Mouse (Mus musculus): ENCODE measurements at regions not wholly inside any gene's neighbourhood (a gene's known extent, or its start where the extent isn't known, plus 50 kb on each side); places are given as distances from the start of the nearest gene placed in this dataset.
"Not testable (repeated sequence)": the region's sequence is repeated elsewhere in the genome, so short reads cannot be mapped to it uniquely, and the experiment has no call there.

DNA sequence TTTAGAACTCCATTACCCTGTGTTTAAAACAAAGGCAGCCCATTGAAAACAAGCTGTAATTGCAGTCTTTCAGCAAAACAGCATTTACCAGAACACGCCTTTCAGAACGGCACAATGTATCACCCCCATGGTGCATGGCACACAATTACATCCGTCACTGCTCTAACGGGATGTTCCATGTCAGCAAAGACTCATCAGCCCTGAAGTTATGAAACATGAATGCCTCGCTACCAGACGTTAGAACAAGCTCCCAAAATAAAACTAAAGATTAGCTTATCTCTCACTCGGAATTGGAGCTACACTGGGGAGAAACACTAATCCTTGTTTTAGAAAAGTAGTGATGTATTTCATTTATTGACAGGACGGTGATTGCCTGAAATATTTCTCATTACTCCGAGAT is 301.4 kb downstream of the Tox3 start:
- DNase-seq (ENCODE audit: low spot score) = no peak

DNA sequence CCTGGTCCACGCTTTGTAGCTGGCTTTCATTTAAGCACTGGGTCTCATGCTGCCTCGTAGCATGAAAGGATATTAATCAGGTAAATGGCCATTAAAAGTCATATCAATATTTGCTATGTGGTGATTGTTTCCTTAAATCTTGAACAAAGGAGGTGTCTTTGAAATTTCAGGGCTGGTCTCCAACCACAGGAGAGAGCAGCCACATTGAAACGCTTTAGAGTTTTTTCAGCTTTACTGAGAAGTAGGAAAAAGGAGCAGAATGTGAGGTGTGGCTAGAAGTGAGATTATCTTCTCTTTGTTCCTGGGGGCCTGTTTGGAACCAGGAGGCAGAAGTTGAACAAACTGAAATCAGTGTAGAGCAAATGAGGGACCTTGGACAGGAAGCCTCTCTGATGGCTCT is 311.7 kb downstream of the Tox3 start:
- no peak for DNase-seq (ENCODE audit: low spot score)

DNA sequence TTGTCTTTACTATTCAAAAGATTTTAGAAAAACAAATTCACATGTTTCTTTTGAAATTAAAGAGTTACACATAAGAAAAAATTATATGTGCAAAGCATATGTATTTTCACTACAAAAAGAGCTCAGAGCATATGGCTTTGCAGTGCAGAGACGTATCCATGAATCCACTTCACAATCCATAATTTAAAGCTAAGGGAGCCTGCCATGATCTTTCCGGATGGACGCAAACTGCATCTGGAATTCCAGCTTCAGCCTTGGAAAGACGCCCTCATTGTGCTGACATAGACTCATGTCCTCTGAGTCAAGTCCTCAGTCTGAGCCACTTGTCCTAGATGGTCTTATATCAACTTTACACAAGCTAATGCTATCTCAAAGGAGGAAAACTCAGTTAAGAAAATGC is 315.6 kb downstream of the Tox3 start:
- DNase-seq (ENCODE audit: low spot score) = no peak

DNA sequence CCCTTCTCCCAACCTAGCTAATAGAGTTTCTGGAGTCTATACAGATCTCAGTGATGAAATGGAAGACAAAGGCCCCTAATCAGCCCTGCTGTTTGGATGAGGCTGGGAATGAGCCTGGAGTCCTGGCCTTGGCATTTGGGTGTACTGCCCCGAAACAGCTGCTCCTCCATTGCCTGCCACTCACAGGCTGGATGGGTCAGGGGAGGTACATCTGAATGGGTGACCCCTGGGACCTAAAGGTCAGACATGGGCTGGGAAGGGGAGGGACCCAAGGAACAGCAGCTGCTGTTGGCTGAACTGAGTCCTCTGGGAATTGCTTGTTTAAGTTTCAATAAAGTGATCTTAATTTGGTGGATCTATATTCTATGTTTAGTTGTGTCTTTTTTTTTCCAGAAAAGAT is 316.9 kb downstream of the Tox3 start:
- DNase-seq (ENCODE audit: low spot score) = no peak

DNA sequence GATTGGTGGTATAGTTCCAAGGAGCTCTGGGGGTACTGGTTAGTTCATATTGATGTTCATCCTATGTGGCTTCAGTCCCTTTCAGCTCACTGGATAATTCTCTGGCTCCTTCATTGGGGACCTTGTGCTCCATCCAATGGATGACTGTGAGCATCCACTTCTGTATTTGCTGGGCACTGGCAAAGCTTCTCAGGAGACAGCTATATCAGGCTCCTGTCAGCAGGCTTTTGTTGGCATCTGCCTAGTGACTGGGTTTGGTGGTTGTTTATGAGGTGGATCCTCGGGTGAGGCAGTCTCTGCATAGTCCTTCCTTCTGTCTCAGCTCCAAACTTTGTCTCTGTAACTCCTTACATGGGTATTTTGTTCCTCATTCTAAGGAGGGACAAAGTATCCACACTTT is 330.2 kb downstream of the Tox3 start:
- not testable (repeated sequence) for DNase-seq (ENCODE audit: low spot score)

DNA sequence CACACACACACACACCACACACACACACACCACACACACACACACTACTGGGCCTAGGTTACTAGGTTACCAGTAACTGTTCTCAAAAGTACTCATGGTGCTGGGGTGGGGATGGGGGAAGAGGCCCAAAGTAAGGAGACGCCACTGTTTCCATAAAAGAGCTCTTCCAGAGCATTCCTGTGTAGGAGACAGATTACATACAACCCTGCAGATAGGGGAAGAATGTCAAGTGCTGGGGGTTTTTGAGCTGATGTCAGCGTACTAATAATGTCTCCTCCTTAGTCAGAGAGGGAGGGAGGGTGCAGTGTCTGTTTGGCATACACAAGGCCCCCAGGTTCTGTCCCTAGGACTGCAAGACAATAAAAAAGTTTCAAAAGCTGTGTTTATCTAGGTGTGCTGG is 334.4 kb downstream of the Tox3 start:
- no peak for DNase-seq (ENCODE audit: low spot score)

DNA sequence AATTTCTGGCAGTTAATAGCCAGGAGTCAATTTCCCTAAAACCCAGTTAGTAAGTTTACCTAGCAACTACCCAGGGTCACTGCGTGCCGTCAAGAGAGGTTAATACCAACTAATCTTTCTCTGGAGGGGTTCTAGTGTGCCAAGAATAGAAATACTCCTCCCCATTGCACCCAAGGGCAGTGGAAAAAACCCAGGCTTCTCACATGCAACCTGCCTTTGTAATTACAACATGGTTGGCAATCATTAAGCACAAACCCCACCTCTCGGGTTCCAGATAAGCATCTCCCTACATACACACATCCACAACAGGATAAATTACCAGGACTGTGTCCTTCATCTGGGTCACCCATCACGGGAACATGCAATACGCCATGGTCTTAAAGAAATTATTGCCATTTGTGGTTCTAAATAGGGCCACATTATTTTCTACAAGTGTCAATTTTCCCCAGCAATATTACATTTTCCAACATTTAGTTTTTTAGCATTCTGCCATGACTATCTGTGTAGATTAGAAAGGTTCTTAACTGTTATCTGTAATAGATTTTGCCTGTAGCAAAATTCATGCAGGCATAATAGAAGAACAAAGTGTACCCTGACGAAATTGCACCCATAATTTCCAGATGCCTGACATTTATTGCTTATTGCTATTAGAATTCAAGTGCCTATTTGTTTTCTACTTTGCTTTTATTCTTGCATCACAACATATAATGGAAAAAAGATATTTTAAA is 336.3 kb downstream of the Tox3 start:
- DNase-seq (ENCODE audit: low spot score) = no peak

DNA sequence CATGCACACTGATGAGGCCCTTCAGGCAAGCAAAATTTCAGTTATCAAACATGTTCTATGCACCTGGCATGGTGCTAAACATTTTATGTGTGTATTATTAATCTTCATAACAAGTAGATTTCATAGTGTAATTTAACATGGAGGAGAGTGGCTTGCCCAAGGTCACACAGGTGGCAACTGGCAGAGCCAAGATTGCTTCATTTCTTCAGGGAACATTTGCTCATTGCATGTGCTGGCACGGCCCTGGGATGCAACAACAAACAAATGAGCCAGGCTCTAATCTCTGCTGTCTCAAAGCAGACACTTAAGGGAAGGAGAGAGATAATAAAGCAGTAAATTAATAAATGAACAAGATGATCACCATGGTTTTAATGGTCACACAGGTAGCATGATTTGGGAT is 338.7 kb downstream of the Tox3 start:
- DNase-seq (ENCODE audit: low spot score) = no peak

DNA sequence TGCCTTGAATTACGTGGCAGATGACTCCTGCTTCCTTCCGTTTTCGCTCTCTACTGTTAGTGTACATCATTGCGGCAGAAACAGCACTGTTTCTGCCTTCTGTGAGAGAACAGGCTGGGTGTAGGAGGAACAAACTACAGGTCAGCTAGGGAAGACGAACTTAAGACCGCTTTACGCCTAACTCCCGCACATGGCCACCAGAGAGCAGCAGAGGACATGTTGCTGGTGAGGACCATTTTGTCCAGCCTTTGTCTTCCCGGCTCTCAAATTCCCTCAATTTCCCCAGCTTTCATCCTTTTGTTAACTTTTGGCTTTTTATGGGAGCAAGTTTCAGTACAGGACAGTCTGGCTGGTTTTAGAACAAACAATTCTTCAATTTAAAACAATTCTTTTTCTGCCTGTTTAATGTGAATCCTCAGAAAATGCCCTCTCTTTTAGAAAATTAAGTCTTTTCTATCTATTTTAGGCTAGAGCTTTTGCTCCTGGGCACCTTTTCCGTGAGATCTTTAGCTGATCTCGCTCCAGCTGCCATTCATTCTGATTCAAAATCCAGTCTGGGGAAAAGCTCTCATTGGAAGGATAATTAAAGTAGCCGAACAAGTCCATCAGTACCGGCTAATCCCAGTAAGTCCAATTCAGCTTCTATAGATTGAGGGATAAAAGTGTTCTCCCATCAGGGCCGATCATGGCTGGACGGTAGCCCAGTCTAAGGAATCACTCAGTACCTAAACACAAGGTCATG is 347.1 kb downstream of the Tox3 start:
- DNase-seq (ENCODE audit: low spot score) = peak; percentile 76

DNA sequence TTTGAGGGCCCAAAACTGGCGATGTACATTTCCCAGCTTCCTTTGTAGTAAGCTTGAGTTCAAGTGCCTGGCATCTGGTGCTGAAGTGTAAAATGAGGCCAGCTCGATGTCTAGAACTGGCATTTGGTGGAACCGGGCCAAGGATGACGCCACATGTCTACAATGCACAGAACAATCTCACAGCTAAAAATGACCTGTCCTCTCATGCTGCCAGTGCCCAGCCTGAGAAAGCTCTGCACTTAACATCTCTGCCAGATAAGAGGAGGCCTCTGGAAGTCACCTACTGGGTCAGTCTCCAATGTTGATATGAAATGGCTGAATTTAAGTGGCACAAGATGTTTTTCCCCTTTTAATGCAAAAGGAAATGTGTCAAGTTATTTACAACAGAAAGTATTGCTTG is 354.4 kb downstream of the Tox3 start:
- no peak for DNase-seq (ENCODE audit: low spot score)

DNA sequence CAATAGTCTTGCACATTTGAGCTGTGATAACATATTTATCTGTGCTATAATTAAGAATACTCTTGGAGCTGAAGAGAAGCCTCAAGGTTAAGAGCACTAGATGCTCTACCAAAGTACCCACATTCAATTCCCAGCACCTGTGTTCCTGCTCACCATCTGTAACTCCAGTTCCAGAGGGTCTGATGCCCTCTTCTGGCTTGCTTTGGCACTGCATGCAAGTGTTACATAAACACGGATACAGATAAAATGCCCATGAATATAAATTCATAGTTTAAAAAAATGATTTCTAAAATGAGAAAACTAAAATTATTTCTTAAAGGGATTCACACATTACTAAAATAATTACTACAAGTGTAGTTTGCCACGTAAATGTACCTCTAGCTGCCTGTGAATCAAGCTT is 364.3 kb downstream of the Tox3 start:
- no peak for DNase-seq (ENCODE audit: low spot score)

DNA sequence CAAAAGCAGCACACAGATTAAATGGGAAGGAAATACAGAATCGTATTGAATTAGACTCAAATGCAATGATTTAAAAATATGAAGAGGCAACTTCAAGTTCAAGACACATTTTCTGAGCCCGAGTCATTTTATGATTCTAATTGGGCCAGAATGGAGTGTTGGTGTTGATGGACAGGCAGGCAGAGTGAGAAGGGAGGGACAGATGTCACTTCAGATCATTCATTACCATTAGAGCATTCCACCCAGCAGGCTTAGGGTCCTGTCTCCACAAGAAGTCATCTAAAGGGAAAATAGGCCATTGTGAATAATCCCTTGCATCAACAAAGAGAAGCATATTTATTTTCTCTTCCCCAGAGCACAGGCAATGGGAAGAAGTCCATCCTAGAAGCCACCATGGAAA is 365.6 kb downstream of the Tox3 start:
- DNase-seq (ENCODE audit: low spot score) = no peak

DNA sequence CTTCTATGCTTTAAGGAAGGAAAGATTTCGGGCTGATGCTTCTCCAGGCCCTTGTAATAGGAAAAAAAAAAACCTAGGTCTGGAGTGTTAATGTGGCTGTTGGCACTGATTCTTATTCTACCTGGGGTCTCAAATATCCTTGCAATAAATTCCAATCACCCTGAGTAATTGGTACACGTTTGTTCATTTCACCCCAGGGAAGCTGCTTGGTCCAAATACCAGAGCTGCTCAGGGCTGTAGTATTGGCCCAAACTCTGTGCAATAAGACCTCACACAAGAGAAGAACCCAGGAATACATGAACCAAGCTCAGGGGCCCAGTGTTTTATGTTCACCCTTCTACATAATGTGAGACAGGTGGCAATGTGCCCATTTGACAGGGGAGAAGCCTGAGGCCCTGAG is 366.8 kb downstream of the Tox3 start:
- DNase-seq (ENCODE audit: low spot score) = no peak

DNA sequence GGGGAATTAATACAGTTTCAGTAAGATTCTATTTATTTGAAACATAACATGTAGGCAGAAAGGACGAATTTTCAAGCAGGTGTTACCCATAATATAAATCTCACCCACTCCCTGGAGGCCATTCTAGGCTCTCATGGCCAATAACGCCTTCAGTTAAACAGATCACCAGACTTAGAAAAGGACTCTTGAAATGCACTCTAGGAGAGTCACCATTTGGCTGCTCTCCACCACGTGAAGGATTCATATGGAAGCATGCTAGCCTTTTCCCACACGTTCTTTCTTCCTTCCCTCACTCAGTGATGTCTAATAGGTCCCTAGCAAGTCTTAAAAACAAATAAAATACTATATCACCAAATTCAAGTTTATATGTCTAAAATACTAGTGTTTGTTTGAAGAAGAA is 367.7 kb downstream of the Tox3 start:
- DNase-seq (ENCODE audit: low spot score) = no peak

DNA sequence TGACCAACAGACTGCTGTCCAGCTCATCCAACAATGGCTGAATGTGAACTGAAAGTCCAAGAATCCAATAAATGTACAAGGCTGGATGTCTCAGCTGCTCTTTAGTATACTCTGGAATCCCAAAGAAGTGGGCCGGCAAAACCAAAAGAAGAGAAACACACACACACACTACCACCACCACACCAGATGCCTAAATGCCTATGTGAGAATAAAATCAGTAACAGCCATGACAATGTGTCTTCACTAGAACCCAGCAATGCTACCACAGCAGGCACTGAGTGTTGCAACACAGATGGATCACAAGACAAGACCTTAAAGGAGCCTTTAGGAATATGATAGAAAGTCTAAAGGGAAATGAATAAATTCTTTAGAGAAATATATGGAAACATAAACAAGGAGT is 385.3 kb downstream of the Tox3 start:
- no peak for DNase-seq (ENCODE audit: low spot score)

DNA sequence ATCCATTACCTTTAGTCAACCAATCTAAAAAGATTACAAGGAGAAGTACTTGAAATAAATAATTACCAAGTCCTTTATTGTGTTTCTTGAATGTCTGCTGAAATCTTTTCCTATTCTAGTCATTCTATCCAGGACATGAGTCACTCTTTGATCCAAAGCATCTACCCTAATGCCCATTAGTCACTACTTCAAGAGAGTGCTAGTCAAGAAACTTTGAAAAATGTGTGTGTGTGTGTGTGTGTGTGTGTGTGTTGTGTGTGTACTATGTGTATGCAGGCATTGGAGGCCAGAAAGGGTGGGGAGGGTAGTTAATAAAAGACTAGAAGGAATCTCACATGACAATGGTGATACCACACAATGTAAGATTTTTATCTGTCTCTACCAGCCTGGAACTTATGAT is 390.7 kb downstream of the Tox3 start:
- DNase-seq (ENCODE audit: low spot score) = no peak

DNA sequence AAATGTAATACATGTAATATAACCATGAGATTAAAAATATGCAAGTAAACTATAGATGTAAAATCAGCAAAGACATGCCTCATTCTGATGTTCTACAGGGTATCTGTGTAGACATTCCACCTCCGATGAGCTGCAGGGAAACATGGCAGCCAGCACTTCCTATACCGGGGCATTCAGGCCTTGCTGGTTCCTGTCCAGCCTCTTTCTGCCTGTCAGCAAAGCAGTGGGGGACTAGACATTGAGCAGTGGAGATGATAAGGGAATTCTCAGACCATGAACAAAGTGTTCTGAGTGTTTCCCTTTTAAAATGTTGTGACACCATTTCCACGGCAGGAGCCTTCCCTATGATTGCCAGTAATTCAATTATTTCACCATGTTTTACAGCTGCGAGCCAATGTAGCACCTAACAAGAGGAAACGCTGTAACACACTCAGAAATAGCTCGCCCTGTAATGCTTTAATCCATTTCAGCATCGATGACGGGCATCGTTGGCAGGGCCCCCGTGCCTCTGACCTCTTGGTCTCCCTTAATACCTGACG is 391.6 kb downstream of the Tox3 start:
- no peak for DNase-seq (ENCODE audit: low spot score)

DNA sequence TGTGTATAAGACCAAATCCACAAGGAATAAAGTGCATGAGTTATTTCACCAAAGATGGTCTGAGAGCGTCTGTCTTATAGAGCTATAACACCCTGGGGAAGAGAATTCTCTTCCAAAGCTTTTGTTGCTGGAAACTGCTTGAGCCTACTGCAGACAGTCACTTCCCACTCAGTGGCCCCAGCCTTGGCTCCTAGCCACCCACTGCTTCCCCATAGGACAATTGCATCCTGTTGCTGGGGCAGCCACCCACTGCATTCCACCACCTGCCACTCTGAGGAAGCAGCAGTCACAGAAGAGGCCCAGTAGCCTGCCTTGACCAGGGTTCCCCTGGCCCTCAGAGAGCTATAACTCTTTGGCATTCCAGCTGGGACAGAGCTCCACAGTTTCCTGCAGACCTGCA is 409.3 kb downstream of the Tox3 start:
- no peak for DNase-seq (ENCODE audit: low spot score)

DNA sequence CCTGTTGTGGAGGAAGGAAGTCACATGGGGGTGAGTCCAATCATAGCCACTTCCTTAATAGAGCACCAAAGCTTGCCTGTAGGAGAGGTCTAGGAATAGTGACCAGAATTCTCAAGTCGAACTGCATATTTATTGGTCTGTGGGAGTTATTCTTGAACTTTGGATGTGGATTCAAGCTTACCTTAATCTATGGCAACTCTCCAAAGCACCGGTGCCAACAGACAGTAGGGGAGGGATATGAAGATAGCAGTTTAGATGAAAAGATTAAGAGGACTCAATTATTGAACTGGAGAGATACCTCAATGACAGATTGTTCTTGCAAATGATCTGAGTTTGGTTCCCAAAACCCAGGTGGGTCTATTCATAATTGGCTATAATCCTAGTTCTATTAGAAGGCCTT is 413.6 kb downstream of the Tox3 start:
- DNase-seq (ENCODE audit: low spot score) = no peak

DNA sequence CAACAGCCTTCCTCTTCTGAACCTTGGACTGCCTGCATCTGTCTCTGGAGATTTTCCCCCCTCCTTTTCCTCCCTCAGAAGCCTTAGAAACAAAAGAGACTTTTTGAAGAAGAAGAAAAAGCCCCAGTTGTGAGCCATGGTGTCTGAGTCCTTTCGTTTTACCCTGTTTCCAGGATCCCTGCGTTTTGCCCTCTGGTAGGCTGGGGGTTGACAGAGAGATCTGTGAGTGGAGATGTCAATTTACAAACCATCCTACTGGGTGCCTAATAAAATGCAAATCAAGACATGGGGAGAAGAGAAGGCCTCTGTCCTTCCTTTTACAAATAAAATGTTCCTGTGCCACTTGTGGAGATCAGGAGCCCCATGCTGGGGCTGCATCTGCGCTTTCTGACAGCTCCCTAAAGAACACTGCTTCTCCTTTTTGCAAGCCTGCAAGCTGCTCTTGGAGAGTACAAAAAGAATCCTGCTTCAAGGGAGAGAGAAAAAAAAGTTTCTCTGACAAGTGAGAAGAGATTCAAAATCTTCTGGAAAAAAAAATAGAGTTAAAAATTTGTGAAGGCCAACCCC is 421.4 kb downstream of the Tox3 start:
- DNase-seq (ENCODE audit: low spot score) = no peak

DNA sequence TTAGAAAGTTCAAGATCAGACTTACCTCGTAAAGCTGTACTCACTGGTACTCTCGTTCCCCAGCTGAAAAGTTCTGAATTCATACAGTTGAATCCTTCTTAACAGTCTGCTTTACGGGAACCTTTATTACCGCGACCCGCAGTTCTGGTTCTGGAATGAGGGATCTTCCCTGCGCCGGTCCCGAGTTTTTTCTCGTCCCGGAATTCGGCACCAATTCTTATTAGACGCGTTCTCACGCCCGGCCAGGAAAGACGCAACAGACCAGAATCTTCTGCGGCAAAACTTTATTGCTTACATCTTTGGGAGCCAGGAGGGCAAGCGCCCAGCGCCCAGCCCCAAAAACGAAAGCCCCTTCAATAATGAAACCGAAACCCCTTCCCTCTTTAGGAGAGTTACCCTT is 423.4 kb downstream of the Tox3 start:
- DNase-seq (ENCODE audit: low spot score) = peak; percentile 6

DNA sequence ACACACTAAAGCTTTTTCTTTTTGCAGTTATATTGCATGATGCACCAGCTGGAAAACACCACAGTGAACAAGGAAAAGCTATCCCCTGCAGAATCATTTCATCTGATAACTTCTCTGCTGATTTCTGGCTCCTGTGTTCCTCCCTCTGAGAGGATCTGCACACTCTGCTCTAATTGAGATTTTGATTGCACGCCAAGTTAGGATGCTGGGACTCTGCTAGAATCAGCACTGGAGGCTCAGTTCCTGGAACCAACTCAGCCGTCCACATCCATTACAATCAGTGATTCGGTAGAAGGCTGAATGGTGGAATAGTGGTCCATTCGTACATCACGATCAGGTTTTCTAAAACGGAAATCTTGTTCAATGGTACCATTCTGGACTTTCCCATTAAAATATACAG is 434.1 kb downstream of the Tox3 start:
- DNase-seq (ENCODE audit: low spot score) = no peak

DNA sequence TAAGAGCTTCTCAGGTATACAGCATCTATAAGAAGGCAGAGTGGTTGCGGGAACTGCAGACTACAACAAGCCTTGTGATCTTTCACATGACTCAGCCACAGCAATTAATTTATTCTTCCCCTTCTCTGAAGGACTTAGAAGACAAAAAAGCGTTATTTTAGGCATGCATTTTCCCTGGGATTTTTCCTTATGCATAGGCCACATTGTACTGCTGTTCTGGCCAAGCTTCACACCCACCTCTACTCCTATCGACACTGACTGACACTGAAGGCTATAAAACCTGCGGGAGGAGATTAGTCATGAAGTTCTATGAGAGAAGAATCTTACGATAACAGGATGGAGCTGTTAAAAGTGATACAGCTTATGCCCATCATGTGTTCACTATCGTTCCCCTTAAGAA is 441.9 kb downstream of the Tox3 start:
- DNase-seq (ENCODE audit: low spot score) = no peak

Measured in urinary bladder, postnatal 25 days (tissue).